Mouse (Mus musculus) MEL (cell line): ENCODE measurements at regions not wholly inside any gene's neighbourhood (a gene's known extent, or its start where the extent isn't known, plus 50 kb on each side); places are given as distances from the start of the nearest gene placed in this dataset.

Source experiments
- CTCF ChIP-seq, 3 experiments: IDR thresholded peaks in 2 of 3; conservative IDR thresholded peaks in 1 of 3; 2 replicates each; pipeline ENCODE4 v1.5.1; 2011 to 2012; ENCODE audit warnings: low read length in 3 of 3, low read depth in 2 of 3, mild to moderate bottlenecking in 2 of 3, improper control_type of control experiment in 1 of 3, inconsistent platforms in 1 of 3, mixed read lengths in 1 of 3, moderate library complexity in 1 of 3; ENCODE audit not compliant: control insufficient read depth in 1 of 3, insufficient read depth in 1 of 3, poor library complexity in 1 of 3, severe bottlenecking in 1 of 3
- EP300 ChIP-seq, 2 experiments: IDR thresholded peaks; 2 replicates each; pipeline ENCODE4 v1.6.1; 2011; ENCODE audit warnings: improper control_type of control experiment in 2 of 2, low read length in 2 of 2, low read depth in 1 of 2, mild to moderate bottlenecking in 1 of 2
- GATA1 ChIP-seq: IDR thresholded peaks from 2 replicates; pipeline ENCODE4 v1.6.1; 2011; ENCODE audit warnings: low read depth, low read length, improper control_type of control experiment
- MAZ ChIP-seq: IDR thresholded peaks from 2 replicates; pipeline ENCODE4 v1.6.1; 2012; ENCODE audit warnings: low read depth, mild to moderate bottlenecking, inconsistent platforms, low read length, improper control_type of control experiment
- MYC ChIP-seq: IDR thresholded peaks from 2 replicates; pipeline ENCODE4 v1.6.1; 2011; ENCODE audit warnings: low read depth, mild to moderate bottlenecking, low read length, improper control_type of control experiment, moderate library complexity
- NELFE ChIP-seq: IDR thresholded peaks from 2 replicates; pipeline ENCODE4 v1.6.1; 2011; ENCODE audit warnings: low read depth, low read length, improper control_type of control experiment
- POLR2A ChIP-seq, 2 experiments: IDR thresholded peaks; 2 replicates each; pipeline ENCODE4 v1.6.1; 2011 to 2012; ENCODE audit warnings: low read length in 2 of 2, mild to moderate bottlenecking in 2 of 2, control low read depth in 1 of 2, improper control_type of control experiment in 1 of 2, low read depth in 1 of 2, moderate library complexity in 1 of 2; ENCODE audit not compliant: control insufficient read depth in 1 of 2, insufficient read depth in 1 of 2, poor library complexity in 1 of 2
- POLR2AphosphoS2 ChIP-seq: IDR thresholded peaks from 2 replicates; pipeline ENCODE4 v1.6.1; 2011; ENCODE audit warnings: low read length, improper control_type of control experiment
- POLR2AphosphoS5 ChIP-seq: IDR thresholded peaks from 2 replicates; pipeline ENCODE4 v1.6.1; 2012; ENCODE audit warnings: low read depth, borderline replicate concordance, mild to moderate bottlenecking, inconsistent platforms, low read length, moderate library complexity, mixed read lengths
- RCOR1 ChIP-seq: IDR thresholded peaks from 2 replicates; pipeline ENCODE4 v1.6.1; 2012; ENCODE audit warnings: low read depth, mild to moderate bottlenecking, inconsistent platforms, low read length, improper control_type of control experiment
- TCF12 ChIP-seq: IDR thresholded peaks from 2 replicates; pipeline ENCODE4 v1.6.1; 2014; ENCODE audit warnings: low read depth, mild to moderate bottlenecking, inconsistent platforms, low read length, improper control_type of control experiment, moderate library complexity
- UBTF ChIP-seq: IDR thresholded peaks from 2 replicates; pipeline ENCODE4 v1.6.1; 2012; ENCODE audit warnings: low read depth, mild to moderate bottlenecking, inconsistent platforms, low read length, improper control_type of control experiment, moderate library complexity, borderline replicate concordance; ENCODE audit not compliant: insufficient read depth
- ZNF384 ChIP-seq: IDR thresholded peaks from 2 replicates; pipeline ENCODE4 v1.6.1; 2012; ENCODE audit warnings: low read depth, mild to moderate bottlenecking, inconsistent platforms, low read length, improper control_type of control experiment

- no peak for TF ChIP-seq UBTF
- no peak for TF ChIP-seq POLR2AphosphoS2
- TF ChIP-seq TCF12 = no peak
- TF ChIP-seq MYC = no peak
- no peak for TF ChIP-seq GATA1
- TF ChIP-seq NELFE = no peak
- no peak for TF ChIP-seq POLR2A (IDR thresholded peaks at IDR 0.05; ENCODE audit: control insufficient read depth in 1 of 2, insufficient read depth in 1 of 2, low read depth in 1 of 2, low read length in 2 of 2, poor library complexity in 1 of 2)
- TF ChIP-seq MAZ = no peak
- no peak for TF ChIP-seq CTCF (IDR thresholded peaks at IDR 0.05 in 2 of 3, conservative IDR thresholded peaks at IDR 0.05 in 1 of 3; ENCODE audit: control insufficient read depth in 1 of 3, insufficient read depth in 1 of 3, low read depth in 2 of 3, low read length in 3 of 3, poor library complexity in 1 of 3, severe bottlenecking in 1 of 3)
- no peak for TF ChIP-seq POLR2AphosphoS5
- TF ChIP-seq ZNF384 = no peak
- TF ChIP-seq EP300 (IDR thresholded peaks at IDR 0.05; ENCODE audit: low read depth in 1 of 2, low read length in 2 of 2) = no peak
- TF ChIP-seq RCOR1 = no peak
Measured at GRCm38 (mm10) chr8:89566986-89567385, 523.0 kb upstream of the Sall1 start.
